Mouse (Mus musculus): Measurements from ENCODE around the gene Hint2. TPM values are rescaled to one million over a fixed set of nuclear protein-coding genes. Genes with fewer than 3 reads are reported as not detected.

The Hint2 gene
- total and polyA plus RNA-seq, 3 experiments, result 6.4 to 27.9 (median 17.8) TPM

DNA sequence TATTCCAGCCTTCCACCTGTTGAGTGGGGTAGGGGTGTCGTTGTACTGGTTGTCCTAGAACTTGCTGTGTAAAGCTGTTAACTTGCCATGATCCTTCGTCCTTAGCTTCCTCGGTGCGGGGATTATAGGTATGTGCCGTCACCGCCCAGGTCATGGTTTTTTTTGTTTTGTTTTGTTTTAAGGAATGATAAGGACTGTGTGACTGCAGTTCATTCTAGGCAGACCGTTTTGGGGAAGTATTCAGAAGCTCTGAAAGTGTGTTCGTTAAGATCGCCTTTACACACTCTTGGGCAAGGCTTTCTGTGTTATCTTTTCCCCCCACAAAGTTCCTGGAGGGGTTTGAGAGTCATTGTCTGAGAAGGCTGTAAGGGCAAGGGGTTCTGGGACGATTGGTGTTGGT is 43.7 kb downstream of the Hint2 start:
- Histone ChIP-seq H3K79me2 (replicated peaks; ENCODE audit: control insufficient read depth, extremely low read depth, insufficient read depth, poor library complexity, severe bottlenecking) (no peaks in the 10 kb centered on the region), H3K27me3 (replicated peaks) (peaks cover 30% of the 10 kb centered on the region), H3K4me3 (replicated peaks in 1 of 3; ENCODE audit: low read depth in 2 of 3, low read length in 2 of 3, poor library complexity in 1 of 3) (no peak overlapping the region), H3K4me2 (ENCODE audit: insufficient read depth, low read depth, poor library complexity, severe bottlenecking) (no peak overlapping the region), H3K9me3 (replicated peaks; ENCODE audit: low read length) (no peaks in the 10 kb centered on the region), H3K4me1 (ENCODE audit: control insufficient read depth in 1 of 2, insufficient read depth in 2 of 2) (no peaks in the 10 kb centered on the region), H3K27ac (ENCODE audit: insufficient read depth, low read depth) (no peak overlapping the region), H3K36me3 (replicated peaks in 1 of 2; ENCODE audit: control insufficient read depth in 1 of 2, insufficient read depth in 1 of 2, low read length in 1 of 2) (no peaks in the 10 kb centered on the region), H3K9ac (ENCODE audit: insufficient read depth, low read depth) (no peak overlapping the region)
- dilution Hi-C loops (cut with MboI; ENCODE audit: extremely low pct_ligation_motif_present, extremely low pct_unique_long_range_greater_than_20kb, low sequenced_read_pairs), result no loop called here
- in situ Hi-C loops (cut with MboI; ENCODE audit: low pct_ligation_motif_present, low pct_unique_long_range_greater_than_20kb, low sequenced_read_pairs), result no loop called here
- no peak for DNase-seq (ENCODE audit: extremely low read depth)
- TF ChIP-seq UBTF (IDR thresholded peaks at IDR 0.05; ENCODE audit: low read depth, low read length) (no peak), MXI1 (IDR thresholded peaks at IDR 0.05; ENCODE audit: low read depth, low read length) (no peak), BHLHE40 (IDR thresholded peaks at IDR 0.05; ENCODE audit: low read depth, low read length) (no peak), EP300 (IDR thresholded peaks at IDR 0.05; ENCODE audit: low read length) (no peak), USF2 (conservative IDR thresholded peaks at IDR 0.05; ENCODE audit: low read depth, low read length) (no peak), ZKSCAN1 (IDR thresholded peaks at IDR 0.05; ENCODE audit: borderline replicate concordance, low read depth, low read length) (no peak), ELF1 (IDR thresholded peaks at IDR 0.05; ENCODE audit: low read depth, low read length) (no peak), ZC3H11A (IDR thresholded peaks at IDR 0.05; ENCODE audit: low read depth, low read length) (no peak), TBP (conservative IDR thresholded peaks at IDR 0.05; ENCODE audit: low read depth, low read length) (no peak), MAZ (IDR thresholded peaks at IDR 0.05; ENCODE audit: low read depth, low read length) (no peak), JUN (IDR thresholded peaks at IDR 0.05; ENCODE audit: insufficient read depth, low read depth, low read length) (no peak), PAX5 (IDR thresholded peaks at IDR 0.05; ENCODE audit: low read length) (no peak), MAFK (IDR thresholded peaks at IDR 0.05; ENCODE audit: insufficient replicate concordance, low read length) (no peak), TCF12 (IDR thresholded peaks at IDR 0.05; ENCODE audit: low read depth, low read length) (no peak), NELFE (IDR thresholded peaks at IDR 0.05; ENCODE audit: low read depth, low read length) (no peak), CHD2 (IDR thresholded peaks at IDR 0.05; ENCODE audit: low read length) (no peak), CHD1 (IDR thresholded peaks at IDR 0.05; ENCODE audit: low read depth, low read length) (no peak), ZMIZ1 (IDR thresholded peaks at IDR 0.05; ENCODE audit: low read depth, low read length) (no peak)

DNA sequence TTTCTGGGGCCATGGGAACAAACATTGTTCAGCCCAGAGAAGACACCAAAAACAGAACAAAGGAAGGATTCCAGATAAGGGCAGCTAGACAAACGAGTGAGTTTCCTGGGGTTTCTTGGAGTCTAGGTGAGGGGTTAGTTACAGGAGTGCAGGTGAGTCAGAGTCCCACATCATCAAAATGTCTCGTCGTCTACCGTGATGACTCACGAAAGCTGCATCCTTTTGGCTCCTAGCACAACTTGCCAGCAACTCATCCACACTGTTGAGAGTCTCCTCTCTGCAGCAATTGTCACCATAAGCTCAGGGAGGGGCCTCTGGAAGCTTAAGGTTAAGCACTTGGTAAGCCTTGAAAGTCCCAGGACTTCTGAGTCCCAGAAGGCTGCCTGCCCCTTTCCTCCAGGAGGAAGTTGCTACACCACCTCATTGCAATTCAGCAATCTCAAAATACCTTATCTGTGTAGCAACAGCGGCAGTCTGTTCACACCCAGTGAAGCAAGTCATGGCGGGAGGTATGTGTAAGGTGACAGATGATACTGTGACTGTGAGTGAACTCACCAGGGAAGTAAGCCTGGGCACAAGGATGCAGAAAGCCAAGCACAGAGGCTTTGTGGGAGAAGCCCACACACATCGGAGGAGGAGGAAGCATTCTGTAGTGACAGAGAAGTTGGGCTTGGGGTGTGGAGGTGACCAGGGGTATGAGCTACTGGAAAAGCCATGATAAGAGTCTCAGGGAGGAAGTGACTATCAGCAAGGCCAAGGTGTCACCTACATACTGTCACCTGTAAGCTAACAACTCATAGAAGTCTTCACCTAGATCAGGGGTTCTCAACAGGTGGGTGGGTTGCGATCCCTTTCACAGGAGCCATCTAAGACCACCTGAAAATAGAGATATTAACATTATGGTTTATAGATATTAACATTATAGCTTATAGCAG is 51.2 kb downstream of the Hint2 start:
- no peaks in the 10 kb centered on the region for H3K36me3 ChIP-seq (replicated peaks in 1 of 2; ENCODE audit: control insufficient read depth in 1 of 2, insufficient read depth in 1 of 2, low read length in 1 of 2)
- no peak overlapping the region for H3K9ac ChIP-seq (ENCODE audit: insufficient read depth, low read depth)
- no peaks in the 10 kb centered on the region for H3K9me3 ChIP-seq (replicated peaks; ENCODE audit: low read length)
- in situ Hi-C loops (cut with MboI; ENCODE audit: low pct_ligation_motif_present, low pct_unique_long_range_greater_than_20kb, low sequenced_read_pairs) (no loop called here), dilution Hi-C loops (cut with MboI; ENCODE audit: extremely low pct_ligation_motif_present, extremely low pct_unique_long_range_greater_than_20kb, low sequenced_read_pairs) (no loop called here)
- no peaks in the 10 kb centered on the region for H3K79me2 ChIP-seq (replicated peaks; ENCODE audit: control insufficient read depth, extremely low read depth, insufficient read depth, poor library complexity, severe bottlenecking)
- DNase-seq (ENCODE audit: extremely low read depth), result no peak
- TF ChIP-seq EP300 (IDR thresholded peaks at IDR 0.05; ENCODE audit: low read length) (no peak), MAZ (IDR thresholded peaks at IDR 0.05; ENCODE audit: low read depth, low read length) (no peak), TCF12 (IDR thresholded peaks at IDR 0.05; ENCODE audit: low read depth, low read length) (no peak), MAFK (IDR thresholded peaks at IDR 0.05; ENCODE audit: insufficient replicate concordance, low read length) (no peak), ETS1 (conservative IDR thresholded peaks at IDR 0.05; ENCODE audit: low read depth, low read length) (no peak), GABPA (IDR thresholded peaks at IDR 0.05; ENCODE audit: insufficient replicate concordance, low read depth, low read length) (no peak), POLR2AphosphoS2 (IDR thresholded peaks at IDR 0.05; ENCODE audit: low read depth, low read length) (no peak), SIN3A (IDR thresholded peaks at IDR 0.05; ENCODE audit: low read length) (no peak), ZMIZ1 (IDR thresholded peaks at IDR 0.05; ENCODE audit: low read depth, low read length) (no peak), MYC (IDR thresholded peaks at IDR 0.05; ENCODE audit: low read depth, low read length) (no peak), PAX5 (IDR thresholded peaks at IDR 0.05; ENCODE audit: low read length) (no peak), KAT2A (IDR thresholded peaks at IDR 0.05; ENCODE audit: insufficient replicate concordance, low read length) (no peak), ELF1 (IDR thresholded peaks at IDR 0.05; ENCODE audit: low read depth, low read length) (no peak), IRF4 (IDR thresholded peaks at IDR 0.05; ENCODE audit: low read depth, low read length) (no peak), ZC3H11A (IDR thresholded peaks at IDR 0.05; ENCODE audit: low read depth, low read length) (no peak), USF1 (IDR thresholded peaks at IDR 0.05; ENCODE audit: low read depth, low read length) (no peak), ZKSCAN1 (IDR thresholded peaks at IDR 0.05; ENCODE audit: borderline replicate concordance, low read depth, low read length) (no peak), CTCF (conservative IDR thresholded peaks at IDR 0.05 in 1 of 2, IDR thresholded peaks at IDR 0.05 in 1 of 2; ENCODE audit: low read depth in 2 of 2, low read length in 2 of 2) (no peak), NELFE (IDR thresholded peaks at IDR 0.05; ENCODE audit: low read depth, low read length) (no peak), ZNF384 (IDR thresholded peaks at IDR 0.05; ENCODE audit: low read depth, low read length) (no peak)
- no peak overlapping the region for H3K4me2 ChIP-seq (ENCODE audit: insufficient read depth, low read depth, poor library complexity, severe bottlenecking)
- H3K27me3 ChIP-seq (replicated peaks), result peaks cover 37% of the 10 kb centered on the region
- H3K27ac ChIP-seq (ENCODE audit: insufficient read depth, low read depth), result no peak overlapping the region
- H3K4me1 ChIP-seq (ENCODE audit: control insufficient read depth in 1 of 2, insufficient read depth in 2 of 2), result no peaks in the 10 kb centered on the region
- no peak overlapping the region for H3K4me3 ChIP-seq (replicated peaks in 1 of 3; ENCODE audit: low read depth in 2 of 3, low read length in 2 of 3, poor library complexity in 1 of 3)

Measured in CH12.LX (cell line).